Mouse (Mus musculus) B cell, adult 2 months (primary cell): ENCODE measurements around the gene Klhdc3.
A peak's percentile ranks its signal among the peaks of the same experiment; 100 is the strongest.

ENCODE experiments used
- DNase-seq, 2 experiments: peaks; one replicate each; pipeline ENCODE4 v3.0.0; 2022

The Klhdc3 gene

GRCm38 (mm10) chr17:46701489-46701888 is 20.8 kb upstream of the Klhdc3 start:
- DNase-seq = no peak

DNA sequence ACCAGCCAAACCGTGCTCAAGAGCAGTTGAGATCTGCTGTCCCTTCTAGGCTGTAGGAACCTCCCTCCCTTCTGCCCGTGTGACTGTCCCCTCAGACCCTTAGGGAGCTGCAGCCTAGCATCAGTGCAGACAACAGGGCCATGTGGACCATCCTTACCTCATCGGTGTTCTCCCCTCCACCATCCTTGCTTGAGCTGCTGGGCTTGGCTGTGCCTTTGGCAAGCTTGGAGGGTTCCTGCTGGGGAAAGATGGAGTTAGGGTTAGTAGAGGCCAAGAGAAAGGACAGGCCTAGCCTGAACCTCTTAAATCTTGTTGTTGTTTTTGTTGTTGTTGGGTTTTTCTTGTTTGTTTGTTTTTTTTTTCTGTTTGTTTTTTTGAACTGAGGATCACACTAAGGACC is 19.2 kb upstream of the Klhdc3 start:
- no peak for DNase-seq

DNA sequence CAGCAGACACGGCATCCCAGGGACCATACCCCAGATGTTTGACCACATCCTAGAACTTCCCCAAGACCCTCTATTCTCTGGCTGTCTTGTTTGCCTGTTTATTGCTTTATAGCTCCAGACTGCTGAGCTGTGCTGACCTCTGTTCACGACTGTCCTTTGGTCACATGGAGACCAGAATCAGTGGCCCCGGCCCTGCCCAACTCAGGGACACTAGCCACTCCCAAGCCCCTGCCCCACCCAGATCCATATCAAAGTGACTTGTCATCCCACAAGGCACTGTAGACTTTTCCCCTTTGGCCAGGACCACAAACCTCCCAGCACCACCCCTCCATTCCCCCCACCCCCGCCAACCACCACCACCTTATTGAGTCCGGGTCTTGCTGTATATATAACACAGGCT is 18.5 kb upstream of the Klhdc3 start:
- no peak for DNase-seq

DNA sequence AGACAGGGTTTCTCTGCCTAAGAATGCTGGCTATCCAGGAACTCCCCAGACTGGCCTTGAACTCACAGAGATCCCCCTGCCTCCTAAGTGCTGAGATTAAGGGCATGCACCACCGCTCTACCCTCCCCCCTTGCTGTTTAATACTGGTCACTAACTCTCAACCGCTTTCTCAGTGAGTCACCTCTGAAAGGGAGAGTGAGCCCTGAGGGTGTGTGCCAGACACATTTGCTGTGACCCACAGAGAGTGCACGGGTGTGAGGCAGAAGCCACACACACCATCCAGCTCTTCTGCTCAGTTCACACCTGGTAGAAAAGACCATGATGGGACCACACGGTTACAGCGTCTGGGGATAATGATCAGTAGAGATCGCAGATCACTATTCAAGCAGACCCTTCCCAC is 17.8 kb upstream of the Klhdc3 start:
- DNase-seq = no peak

DNA sequence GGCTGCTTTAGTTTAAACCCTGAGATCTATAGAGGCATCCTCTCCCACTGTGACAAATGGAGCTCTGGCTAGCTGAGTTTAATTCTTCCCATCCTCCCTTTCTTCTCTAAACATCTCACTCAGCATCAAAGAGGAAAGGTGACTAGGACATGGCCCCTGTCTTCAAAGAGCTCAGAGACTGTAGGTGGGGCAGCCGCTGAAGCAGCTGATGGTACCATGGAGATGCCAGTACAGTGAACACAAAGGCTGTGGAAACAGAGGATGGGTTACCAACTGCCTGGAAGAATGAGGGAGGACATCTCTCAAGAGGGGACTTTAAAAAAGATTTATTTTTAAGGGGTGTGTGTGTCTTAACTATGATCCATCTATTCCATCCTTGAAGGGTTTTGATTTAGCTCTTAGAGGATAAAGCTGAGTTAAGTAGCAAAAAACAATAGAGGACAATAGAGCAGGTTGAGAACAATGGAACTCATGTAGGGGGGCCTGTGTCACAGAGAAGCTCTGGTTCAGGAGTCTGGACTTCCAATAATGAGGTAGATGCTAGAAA is 13.9 kb upstream of the Klhdc3 start:
- no peak for DNase-seq

DNA sequence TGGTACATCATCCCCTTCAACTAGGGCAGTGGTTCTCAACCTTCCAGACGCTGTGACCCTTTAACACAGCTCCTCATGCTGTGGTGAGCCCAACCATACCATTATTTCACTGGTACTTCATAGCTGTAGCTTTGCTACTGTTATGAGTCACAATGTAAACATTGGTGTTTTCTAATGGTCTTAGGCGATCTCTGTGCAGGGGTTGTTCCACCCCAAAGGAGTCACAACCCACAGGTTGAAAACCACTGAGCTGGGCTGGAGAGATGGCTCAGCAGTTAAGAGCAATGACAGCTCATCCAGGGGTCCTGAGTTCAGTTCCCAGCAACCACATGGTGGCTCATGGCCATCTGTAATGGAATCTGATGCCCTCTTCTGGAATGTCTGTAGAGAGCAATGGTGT is 10.7 kb upstream of the Klhdc3 start:
- no peak for DNase-seq

DNA sequence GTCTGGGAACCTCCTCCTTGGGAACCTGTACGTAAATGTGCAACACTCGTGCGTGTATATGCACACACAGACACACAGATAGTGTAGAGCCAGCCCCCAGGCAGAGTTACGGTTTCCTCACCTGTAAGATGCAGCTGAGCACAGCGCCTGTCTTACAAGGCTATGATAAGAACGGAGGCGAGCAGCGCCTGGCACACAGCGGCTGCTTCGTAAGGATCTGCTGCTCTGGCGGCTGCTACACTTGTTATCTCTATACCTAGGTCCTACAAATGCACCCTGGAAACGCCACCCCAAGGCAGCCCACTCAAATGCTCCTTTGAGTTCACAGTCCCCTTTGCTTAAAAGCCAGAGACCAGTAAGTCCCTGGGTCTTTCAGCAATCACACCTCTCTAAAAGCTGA is 10.0 kb upstream of the Klhdc3 start:
- no peak for DNase-seq

- DNase-seq = no peak
Measured at GRCm38 (mm10) chr17:46685913-46686312, 5.2 kb upstream of the Klhdc3 start.

DNA sequence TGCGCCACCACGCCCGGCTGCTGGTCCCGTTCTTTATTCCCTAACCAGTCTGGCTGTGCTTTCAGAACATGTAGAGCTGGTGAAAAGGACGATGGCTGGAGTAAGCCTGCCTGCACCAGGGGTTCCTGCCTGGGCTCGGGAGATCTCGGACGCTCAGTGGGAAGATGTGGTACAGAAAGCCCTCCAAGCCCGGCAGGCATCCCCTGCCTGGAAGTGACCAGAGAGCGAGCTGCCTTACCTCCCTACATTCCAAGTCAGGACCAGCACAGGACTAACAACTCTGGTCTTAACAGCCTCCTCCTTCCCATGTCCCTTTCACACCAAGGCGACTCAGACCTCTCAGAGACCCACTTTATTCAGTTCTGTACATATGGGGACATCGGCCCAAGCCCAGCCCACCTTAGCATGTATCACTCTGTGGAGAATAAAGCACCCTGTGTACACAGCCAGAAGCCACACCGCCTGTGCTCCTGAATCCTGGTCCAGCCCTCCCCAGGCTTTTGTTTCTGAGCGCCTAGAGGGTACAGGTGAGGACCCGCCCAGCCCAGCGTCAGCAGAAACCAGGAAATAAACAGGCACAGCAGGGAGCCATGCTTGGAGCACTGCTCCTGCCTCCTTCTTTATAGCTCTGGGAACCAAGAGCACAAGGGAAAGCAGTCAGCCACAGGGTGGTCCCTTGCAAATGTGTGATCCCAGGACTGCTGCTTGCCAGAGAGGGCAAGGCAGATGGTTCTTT is 2.1 kb upstream of the Klhdc3 start:
- DNase-seq = no peak

GRCm38 (mm10) chr17:46681466-46682118 is 878 bp upstream of the Klhdc3 start:
- peak; percentile 11 to 13 for DNase-seq

DNA sequence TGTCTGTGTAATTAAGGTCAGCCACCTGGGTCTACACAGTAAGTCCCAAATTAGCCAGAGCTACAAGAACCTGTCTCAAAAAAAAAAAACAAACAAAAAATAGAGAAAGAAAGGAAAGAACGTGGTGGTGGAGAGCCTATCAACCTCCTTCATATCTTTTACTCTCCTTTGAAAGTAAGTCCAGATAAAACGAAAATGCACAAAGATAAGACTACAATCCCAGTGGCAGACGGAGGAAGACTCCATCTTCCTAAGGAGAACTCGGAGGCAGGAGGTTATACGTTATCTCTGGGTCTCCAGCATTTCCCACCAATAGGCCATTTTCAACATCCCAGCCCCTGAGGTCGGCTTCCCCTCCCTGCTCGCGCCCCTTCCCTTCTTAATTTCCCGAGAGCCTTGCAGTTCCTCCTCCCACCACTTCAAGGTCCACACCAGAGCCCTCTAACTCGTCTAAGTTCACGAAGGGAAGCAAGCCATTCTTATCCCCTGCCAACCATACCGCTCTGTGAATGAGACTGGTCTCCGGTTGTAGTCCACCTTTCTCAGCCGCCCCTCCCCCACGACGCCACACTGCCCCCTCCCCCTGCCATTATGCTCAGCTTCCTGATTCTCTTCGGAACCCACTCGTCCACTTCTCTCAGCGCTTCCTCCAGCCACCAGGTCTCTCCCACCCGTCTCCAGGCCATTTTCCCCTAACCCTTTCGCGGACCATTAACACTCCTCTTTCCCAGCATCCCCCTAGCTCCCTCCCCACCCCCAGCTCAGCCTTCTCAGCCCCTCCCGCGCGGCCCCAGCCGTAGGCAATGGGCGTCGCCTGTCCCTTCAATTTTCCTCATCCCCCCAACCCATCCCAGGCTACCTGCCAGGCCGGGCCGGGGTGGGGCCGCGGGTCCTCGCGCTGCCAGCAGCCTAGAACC is 613 bp downstream of the Klhdc3 start:
- DNase-seq = peak; percentile 44 to 50

DNA sequence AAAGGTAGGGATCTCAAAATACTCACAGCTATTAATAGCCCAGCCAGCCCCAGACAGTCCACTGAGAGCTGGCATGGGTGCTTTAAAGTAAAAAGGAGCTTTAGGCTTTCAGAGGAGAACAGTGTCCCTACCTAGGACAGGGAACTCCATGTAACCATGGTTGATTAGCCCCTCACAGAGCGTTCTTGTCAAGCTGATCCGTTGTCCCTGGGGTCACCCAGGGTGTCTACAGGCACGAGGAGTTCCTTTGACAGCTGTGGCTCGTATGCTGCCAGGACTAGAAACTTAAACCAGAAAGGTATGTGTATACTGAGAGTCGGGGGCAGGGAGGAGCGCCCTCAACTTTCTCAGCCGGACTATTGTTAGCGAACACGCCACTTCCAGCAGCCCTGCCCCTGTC is 1.8 kb downstream of the Klhdc3 start:
- DNase-seq = no peak

GRCm38 (mm10) chr17:46678416-46678815 is 2.3 kb downstream of the Klhdc3 start, which contains the start of gene Mea1:
Gene Mea1 (plus strand): TSS chr17:46678793.
- no peak for DNase-seq

- DNase-seq = no peak
Measured at GRCm38 (mm10) chr17:46674530-46675283, 6.0 kb downstream of the Klhdc3 start.

DNA sequence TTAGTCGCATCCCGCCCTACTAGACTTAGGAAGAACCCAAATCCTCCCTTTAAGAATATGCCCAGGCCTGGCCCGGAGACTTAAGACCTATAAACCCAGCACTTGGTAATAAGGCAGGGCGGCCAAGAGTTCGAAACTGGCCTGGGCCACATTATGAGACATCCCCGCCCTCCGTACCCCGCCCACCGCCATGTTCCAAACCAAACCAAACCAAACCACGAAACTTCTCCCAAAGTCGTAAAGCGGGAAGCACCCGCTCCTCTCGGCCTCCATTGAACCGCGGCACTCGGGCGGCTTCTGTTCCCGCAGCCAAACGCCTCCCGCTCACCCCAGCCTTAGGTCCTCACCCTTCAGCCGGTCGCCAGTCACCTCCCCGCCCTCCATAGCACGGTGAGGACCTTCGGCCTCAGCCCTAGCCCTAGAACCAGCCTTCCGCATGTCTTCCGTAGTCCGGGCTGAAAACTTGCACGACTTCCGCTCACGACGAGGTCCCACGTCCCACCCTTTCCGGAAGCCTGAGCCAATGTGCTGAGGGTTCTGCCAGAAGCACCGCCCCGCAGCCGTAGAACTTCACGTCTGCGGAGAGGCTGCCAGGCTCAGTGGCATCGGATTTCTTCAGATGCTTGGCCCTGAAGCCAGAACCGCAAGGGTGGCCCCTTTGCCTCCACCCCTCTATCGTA is 6.7 kb downstream of the Klhdc3 start, which contains the start of gene Rrp36:
Gene Rrp36 (minus strand): TSS at position 503 of the 680 bp plus-strand sequence.
- DNase-seq = peak; percentile 89

- DNase-seq = no peak
Measured at GRCm38 (mm10) chr17:46669911-46670310, 10.8 kb downstream of the Klhdc3 start.

GRCm38 (mm10) chr17:46667712-46668111 is 13.0 kb downstream of the Klhdc3 start:
- no peak for DNase-seq

GRCm38 (mm10) chr17:46662730-46663129 is 18.0 kb downstream of the Klhdc3 start:
- no peak for DNase-seq

GRCm38 (mm10) chr17:46661981-46662380 is 18.7 kb downstream of the Klhdc3 start:
- DNase-seq = no peak

DNA sequence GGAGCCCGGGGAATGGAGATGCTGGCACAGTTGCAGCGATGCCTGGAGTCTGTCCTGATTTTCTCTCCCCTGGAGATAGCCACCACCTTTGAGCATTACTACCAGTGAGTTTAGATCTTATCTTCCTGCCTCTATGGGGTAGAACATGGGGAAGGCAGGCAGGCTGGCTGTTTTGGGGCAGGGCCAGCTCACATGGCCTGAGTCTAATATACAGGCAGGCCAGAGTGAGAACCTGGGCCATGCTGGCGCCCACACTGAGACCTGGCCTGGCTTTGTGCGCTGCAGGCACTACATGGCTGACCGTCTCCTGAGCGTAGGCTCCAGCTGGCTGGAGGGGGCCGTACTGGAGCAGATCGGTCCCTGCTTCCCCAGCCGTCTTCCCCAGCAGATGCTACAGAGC is 19.4 kb downstream of the Klhdc3 start:
- DNase-seq = no peak

DNA sequence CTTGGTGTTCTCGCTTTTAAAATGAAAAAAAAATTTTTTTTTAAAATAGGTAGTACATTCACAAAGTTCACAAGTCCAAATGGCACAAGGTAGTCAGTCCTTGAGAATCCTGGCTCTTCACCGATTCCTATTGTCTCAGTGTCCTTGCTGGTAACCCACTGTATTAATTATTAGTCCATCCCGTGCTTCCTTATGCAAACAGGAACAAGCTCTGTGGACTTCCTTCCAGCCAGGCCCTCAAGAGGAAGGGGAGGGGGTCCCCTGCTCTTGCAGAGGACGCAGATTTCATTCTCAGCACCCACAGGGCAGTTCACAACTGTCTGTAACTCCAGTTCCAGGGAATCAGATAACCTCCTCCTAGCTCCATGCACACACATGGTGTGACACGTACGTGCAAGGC is 24.7 kb downstream of the Klhdc3 start:
- no peak for DNase-seq
